Mouse (Mus musculus) R1 (cell line): ENCODE measurements at regions not wholly inside any gene's neighbourhood (a gene's known extent, or its start where the extent isn't known, plus 50 kb on each side); places are given as distances from the start of the nearest gene placed in this dataset.
A peak's percentile ranks its signal among the peaks of the same experiment; 100 is the strongest.

ENCODE experiments used
- DNase-seq: peaks from one replicate; pipeline ENCODE4 v3.0.0-alpha.2; 2018; ENCODE audit warnings: low read depth, low spot score

DNA sequence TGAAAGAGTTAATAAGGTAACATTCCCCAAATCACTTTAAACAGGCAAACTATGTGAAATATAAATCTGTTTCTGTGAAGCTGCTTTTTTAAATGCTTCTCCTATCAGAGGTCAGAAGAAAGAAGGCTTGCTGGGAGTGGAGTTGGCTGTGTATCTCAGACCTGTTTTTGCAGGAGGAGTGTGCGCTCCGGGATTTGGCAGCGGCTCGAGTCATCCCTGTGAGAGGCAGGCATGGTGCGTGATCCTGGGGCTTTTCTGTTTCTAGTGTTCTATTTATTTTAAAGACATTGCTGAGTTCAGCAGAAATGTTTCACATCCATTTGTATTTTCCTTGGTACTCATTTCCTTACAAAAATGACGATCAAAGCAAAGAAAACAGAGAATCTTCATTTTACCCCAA is 91.0 kb upstream of the Gjb6 start:
- DNase-seq = no peak

DNA sequence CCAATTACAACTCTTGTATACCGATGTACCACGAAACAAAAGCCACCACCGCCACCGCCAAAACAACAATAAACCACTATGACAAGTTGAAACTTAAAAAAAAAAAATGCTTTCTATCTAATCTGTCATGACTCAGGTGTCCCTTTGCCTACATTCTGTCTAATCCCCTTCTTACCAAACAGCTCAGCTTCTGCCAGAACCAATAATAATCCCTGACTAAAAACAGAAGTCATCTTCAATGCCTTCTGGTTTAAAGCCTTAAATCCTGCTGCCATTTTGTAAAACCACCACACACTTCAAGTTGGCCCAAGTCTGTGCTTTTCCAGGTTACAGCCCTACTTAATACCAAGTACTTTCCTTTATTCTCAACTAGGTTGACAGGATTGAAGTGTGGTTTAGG is 86.9 kb upstream of the Gjb6 start:
- DNase-seq = no peak

DNA sequence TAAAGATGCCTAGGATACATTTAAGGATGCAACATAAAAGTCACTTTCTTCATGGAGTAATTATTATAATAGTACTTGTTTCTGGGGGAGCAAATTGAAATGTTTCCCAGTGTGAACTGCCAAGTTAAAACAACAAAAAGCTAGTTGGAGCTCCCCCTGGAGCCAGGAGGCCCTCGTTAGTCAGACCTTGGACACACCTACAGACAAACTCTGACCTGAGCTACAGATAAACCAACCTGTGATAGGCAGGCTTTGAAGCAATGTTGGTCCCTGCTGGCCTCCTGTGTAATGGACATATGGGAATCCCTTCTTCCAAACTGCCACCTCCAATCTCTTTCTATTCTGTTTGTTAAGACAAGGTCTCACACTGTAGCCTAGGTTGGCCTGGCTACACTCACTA is 86.2 kb upstream of the Gjb6 start:
- DNase-seq = no peak

DNA sequence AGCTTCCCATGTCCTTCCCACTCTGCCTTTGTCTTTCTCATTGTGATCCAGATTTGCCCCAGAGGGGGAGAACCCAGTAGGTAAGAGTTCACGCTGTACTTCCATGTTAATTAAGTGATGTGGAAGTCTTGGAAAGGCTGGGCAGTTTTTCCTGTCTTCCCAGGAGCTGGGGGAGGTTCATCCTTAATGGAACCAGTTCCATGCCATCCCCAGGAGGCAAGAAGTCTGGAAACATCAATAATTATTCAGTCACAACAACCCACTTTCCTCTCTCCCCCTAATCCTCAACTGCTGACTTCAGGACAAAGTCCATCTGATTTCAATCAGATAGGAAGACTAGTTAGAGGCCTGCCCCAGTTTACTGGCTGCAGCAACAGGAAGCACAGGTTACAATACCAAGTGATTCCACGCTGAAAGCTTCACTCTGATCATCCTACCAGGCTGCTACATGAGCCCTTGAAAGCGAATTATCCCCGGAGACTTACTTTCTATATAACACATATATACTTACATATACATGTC is 85.7 kb upstream of the Gjb6 start:
- DNase-seq = peak; percentile 32

DNA sequence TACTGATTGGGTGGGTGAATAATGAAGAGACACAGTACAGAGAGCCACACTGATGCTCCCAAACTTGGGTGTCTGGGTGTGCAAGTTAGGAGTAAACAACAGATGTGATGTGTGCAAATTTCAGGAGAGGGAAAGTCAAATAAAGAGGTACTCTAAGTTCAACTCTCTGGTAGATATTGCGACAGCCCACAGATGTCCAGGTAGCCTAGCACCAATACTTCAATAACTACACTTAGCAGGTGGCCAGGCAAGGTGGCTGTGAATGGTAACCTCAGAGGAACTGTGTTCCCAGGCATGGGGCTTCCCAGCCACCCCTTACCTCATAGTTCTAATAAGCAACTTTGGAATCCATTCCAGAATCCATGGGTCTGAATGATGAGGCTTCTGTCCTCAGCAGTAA is 54.4 kb upstream of the Gjb6 start:
- no peak for DNase-seq
